Mouse (Mus musculus) testis, postnatal 10 days (tissue): Measurements from ENCODE around the gene Ppid.

Source experiments
- DNase-seq: peaks from one replicate; pipeline ENCODE4 v3.0.0; 2021; ENCODE audit warnings: low spot score

Ppid gene

GRCm38 (mm10) chr3:79590863-79591792, at the start of gene Ppid:
Gene Ppid, plus strand, starts transcription at chr3:79591342.
- peak; percentile 80 for DNase-seq

DNA sequence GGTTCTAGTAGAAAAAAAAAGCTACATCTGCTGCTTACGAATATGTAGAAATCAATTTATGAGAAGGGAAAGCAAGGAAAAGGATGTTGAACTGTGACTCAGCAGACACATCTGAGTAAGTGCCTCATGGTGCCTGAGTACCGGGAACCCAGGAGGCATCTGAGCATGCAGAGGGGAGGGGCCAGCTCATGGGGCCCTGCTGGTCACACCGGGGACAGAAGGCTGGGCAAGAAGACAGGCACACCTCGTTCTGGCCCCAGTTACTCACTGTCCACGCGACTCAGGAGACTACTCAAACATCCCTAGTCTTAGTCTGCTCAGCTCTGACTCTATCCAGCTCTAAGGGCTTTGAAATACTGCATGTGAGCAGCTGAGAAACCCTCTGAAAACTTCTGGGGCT, 48.6 kb upstream of the Ppid start:
- no peak for DNase-seq

- DNase-seq = no peak
Observed at GRCm38 (mm10) chr3:79548681-79549437, 42.3 kb upstream of the Ppid start.

GRCm38 (mm10) chr3:79549751-79550393, 41.3 kb upstream of the Ppid start:
- DNase-seq = no peak

DNA sequence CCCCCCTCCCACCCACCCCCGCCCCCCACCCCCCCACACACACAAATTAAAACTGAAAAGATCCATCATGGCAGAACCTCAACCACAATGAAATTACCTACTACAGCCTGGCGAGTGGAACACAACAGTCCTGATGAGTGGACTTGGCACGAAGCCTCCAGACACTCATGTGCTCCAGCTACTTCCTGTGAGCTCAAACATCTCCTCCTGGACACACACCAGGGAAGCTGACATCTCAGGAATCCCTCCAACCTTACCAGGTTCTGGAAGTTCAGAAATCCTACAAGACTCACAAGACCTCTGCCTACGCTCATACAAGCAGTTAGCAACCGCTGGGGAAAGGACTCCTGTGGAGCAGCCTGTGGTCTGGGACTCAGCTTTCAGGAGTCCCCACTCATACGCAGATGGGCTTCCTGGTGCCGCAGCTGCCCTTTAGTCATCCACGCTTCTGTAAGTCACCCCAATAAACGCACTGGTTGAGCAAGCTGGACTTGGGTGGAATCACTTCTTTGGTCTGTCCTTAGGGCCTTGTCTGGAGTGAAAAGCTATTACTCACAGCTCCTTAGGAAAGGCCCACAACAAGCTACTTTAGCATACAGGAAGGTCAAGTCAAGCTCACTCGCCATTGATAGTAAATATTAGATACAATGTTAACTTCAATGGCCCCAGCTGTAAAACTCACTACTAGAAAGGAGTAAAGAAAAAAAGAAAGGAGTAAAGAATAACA, 39.2 kb upstream of the Ppid start:
- no peak for DNase-seq

DNA sequence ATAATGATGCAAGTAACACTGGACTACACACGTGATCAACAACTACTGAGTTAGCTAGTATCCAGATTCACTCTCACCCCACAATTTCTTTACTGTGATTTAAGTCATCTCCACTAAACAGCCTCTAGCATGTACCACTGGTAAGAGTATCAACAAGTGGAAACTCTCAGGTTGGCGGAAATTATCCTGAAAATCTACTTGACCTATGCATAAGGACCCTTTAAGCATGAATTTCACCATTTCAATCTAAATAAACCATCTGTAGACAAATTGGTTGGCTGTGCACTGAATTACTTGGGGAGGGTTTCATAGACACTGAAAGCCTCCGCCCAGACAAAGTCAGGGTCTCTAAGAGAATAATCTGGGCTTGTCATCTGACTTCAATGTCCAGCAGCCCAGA, 37.4 kb upstream of the Ppid start:
- DNase-seq = no peak

DNA sequence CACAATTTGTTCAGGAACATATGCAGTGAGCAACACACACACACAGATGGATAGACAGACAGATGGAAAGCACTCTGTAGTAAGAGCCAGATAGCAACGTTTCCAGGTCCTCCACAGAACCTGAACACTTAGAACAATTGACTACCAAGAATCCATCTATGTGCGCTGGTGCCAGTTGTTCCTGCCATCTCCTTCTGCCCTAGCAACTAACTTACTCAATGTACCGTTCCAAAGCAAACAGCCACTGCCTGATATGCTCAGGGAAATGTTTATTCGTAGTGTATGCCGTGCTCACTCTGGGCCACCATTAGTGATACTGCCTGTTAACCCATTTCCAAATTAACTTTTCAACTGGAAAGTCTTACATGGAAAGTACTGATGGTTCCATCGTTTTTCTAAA, 36.1 kb upstream of the Ppid start:
- no peak for DNase-seq

DNA sequence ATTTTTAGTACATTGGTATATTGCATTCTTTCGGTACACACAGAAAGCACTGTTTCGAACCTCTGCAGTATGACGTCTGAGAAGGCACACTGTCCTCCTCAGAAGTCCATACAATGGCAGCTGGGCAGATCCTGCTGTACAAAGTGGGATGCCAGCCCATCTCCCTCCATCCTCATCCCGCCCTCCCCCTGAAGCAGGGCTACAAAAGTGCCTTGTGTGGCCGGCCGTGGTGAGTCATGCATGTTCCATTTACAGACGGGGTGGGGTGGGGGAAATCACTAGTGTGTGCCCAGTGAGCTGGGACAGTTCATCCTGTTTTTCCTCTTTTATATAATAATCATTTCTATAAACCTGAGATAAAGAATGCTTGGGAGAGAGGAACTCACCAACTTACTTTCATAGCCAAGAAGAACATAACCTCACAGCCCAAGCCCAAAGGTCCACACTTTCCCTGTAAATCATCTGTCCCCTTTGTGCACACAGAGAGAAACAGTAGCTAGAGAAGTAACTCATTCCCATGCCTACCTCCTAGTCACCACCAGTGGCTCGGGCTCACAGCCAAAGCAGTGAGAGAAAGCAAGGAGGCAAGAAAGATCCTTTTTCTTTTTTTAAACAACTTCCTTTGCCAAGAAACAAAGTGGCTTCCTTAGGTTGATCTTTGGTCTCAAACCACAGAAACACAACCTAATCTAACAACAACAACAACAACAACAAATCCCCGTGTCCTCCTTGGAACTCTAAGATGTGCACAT, 31.9 kb upstream of the Ppid start:
- no peak for DNase-seq

GRCm38 (mm10) chr3:79559773-79560045, 31.4 kb upstream of the Ppid start:
- no peak for DNase-seq

DNA sequence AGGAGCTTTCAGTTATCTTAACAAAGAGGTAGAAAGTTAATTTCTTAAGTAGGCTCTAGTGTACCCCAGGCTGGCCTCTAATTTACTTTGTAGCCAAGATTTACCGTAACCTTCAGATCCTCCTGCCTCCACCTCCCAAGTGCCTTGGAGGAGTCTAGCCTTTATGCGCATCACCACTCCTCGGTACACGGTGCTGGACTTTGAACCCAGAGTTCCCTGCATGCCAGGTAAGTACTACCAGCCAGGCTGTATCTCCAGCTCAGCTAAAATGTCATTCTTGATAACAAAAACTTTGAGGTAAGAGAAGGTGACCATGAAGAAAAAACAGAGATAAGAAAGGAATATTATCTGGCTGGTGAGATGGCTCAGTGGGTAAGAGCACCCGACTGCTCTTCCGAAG, 30.6 kb upstream of the Ppid start:
- no peak for DNase-seq

DNA sequence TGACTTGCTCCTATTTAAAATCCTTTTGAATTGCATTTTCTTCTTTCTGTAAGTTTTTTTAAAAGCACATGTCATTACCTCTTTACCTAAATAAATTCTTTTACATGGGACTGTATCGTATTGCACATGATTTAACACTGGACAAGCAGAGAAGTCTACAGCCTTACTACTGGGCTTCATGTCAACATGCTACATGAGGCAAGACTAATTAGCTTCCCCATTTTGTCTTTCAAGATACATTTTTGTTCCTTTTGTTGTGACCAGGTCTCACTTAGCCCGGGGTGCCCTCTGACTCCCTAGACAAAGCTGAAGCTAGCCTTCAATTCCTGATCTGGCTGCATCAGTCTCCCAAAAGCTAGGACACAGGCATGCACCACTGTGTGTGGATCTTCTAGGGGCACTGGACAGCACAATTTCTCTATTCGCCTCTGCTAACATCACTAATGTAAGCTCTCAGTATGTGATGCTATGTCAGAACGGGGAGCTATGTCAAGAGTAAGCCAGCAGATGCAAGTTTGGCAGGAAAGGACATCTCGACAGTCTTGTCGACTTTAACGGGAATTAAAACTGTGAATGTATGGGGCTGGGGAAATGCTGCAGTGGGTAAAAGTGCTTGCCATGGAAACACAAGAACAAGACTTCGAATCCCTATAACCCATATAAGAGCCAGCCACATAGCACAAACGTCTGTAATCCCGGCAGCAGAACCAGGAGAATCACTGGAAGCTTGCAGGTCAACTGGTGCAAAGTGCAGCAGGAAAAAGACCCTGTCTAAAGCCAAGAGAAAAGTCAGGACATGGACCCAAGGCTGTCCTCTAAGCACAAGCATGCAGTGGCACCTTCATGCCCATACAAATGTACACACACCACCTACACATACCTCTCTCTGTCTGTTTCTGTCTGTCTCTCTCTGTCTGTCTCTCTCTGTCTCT, 29.1 kb upstream of the Ppid start:
- DNase-seq = no peak

GRCm38 (mm10) chr3:79563511-79563910, 27.6 kb upstream of the Ppid start:
- DNase-seq = no peak

- DNase-seq = no peak
Observed at GRCm38 (mm10) chr3:79564875-79565606, 26.1 kb upstream of the Ppid start.

DNA sequence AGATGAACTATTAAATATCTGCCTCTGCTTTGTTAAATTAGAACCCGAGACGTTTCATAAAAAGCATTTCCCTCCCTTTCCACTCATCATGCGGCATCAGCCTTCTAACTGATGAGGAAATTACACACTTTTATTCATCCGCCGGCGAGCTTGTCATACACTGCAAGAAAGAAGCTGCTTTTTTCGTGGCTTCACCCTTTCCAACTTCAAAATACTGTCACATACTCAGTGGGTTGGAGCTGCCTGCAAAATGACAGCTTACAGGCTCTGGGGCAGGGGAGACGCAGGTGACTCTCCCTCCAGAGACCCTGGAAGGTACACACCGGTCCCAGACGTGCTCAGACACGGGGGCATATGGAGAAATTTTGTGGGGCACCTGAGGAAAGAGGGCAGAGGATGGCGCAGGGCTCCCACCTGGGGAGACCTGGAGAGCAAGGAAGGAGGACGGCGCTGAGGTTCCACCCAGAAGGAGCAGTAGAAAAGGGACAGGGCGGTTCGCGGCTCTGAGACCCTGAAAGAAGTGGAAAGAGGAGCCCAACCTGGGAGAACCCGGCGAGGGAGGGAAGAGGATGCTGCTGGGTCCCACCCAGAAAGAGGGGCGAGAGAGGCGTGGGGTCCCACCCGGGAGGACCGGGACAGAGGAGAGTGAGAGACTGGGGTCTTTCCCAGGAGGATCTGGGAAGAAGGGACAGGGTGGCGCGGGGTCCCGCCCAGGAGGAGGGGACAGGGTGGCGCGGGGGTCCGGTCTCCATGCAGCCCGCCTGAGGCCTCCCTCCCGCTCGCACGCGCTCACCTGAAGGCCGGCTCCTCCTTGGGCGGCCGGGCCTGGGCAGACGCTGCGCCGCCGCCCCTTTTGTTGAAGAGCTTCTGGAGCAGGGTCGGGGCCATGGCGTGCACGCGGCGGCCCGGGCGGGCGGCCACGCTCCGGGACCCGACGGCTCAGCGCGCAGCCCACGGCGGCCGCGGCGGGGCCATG, 24.1 kb upstream of the Ppid start:
- peak; percentile 68 for DNase-seq

DNA sequence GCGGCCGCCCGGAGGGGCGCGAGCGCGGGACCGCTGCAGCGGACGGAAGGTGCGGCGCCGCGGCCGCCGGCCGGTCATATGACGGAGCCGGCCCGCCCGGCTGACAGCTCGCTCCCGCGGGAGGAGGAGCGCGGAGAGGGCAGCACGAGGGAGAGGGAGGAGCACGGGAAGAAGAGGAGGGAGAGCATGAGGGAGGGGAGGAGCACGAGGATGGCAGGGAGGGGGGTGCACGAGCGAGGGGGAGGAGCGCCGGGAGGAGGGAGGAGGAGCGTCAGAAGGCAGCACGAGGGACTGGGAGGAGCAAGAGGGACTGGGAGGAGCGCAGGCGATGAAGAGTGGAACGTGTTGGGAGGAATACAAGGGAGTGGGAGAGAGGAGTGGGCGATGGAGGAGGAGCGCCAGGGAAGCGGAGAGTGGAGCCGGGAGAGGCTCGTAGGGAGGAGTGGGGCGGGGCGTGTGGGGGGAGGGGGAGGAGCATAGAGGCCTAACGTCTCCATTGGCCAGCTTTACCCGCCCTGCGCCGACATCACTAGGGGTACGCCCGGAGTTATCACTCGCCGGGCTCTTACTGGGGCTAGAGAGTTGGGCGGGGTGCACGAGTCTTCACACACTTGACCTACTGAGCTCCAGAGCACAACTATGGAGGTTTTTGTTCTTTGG, 23.3 kb upstream of the Ppid start, which contains the start of gene Fnip2:
TSS of gene Fnip2 (minus strand) at position 94 of the 660 bp plus-strand sequence.
- DNase-seq = peak; percentile 89

GRCm38 (mm10) chr3:79568629-79569350, 22.4 kb upstream of the Ppid start:
- no peak for DNase-seq

GRCm38 (mm10) chr3:79569351-79569681, 21.8 kb upstream of the Ppid start:
- DNase-seq = no peak
